Mouse (Mus musculus): Measurements from ENCODE around the gene Ehbp1l1.
"Not testable (repeated sequence)": the region's sequence is repeated elsewhere in the genome, so short reads cannot be mapped to it uniquely, and the experiment has no call there.

The Ehbp1l1 gene

GRCm38 (mm10) chr19:5704801-5705571 lies 21.1 kb downstream of the Ehbp1l1 start:
- DNase-seq (ENCODE audit: low spot score) = no peak

- no peak for DNase-seq (ENCODE audit: low spot score)
Measured at GRCm38 (mm10) chr19:5704163-5704800, 21.8 kb downstream of the Ehbp1l1 start, which contains the start of gene Kcnk7. Gene Kcnk7, plus strand, starts transcription at chr19:5704367.

GRCm38 (mm10) chr19:5695849-5696462 lies 30.2 kb downstream of the Ehbp1l1 start:
- no peak for DNase-seq (ENCODE audit: low spot score)

DNA sequence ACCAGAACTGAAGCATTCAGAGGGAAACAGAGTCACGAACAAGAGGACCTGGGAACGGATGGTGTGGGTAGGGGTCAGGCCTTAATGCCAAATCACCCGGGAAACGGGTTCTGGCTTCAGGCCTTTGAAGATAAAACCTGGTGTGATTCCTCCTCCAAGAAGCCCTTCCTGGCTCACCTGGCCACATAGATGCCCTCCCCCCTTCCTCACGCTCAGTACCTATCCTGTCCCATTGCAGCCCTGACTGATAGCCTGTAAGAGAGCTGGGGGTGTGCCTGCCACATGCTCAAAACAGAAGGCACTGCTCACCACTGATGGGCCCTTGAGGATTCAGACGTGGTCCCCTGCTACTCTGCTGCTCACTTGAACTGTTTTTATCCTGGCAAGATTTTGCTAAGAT lies 32.3 kb downstream of the Ehbp1l1 start:
- DNase-seq (ENCODE audit: low spot score) = no peak

DNA sequence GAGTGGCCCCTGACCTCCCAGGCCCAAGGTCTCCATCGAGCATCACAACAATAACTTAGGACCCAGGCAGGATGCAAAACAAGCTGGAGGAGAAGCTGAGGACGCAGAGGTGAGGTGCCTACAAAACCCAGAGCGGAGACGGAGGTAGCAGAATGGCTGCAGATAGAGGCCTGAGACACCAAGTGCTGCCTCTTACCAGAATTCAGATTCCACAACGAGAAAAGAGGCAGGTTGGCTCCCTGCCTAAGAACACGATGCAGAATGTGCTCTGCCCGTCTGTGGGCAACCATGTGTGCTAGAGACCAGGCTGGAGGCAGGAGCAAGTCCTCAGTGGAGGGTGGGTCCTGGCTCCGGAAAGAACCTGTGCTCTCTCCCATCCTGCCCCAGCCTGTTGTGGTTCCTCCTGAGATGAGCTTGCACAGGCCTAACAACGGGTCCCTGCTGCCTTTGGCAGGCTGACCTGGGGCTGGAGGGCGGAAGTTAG lies 33.2 kb downstream of the Ehbp1l1 start:
- no peak for DNase-seq (ENCODE audit: low spot score)

GRCm38 (mm10) chr19:5692086-5692912 lies 33.8 kb downstream of the Ehbp1l1 start:
- DNase-seq (ENCODE audit: low spot score) = no peak

DNA sequence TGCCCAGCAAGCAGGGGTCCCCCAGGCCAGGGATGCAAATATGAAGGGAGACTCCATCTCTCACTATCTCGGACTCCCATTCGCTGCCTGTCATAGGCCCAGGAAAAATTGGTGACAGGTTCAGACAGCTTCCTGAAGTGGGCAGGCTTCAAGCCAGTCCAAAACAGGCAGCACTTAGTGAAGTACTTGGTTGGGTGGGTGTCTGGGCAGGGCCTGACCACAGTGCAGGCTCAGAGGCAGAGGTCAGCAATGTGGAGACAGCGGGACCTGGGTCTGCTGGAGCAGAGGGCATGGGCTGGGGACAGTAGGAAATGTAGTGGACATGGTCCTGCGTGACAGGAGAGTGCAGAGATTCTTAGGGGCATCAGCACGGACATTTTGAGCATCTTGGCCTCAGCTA lies 34.5 kb downstream of the Ehbp1l1 start:
- no peak for DNase-seq (ENCODE audit: low spot score)

GRCm38 (mm10) chr19:5690343-5690735 lies 35.8 kb downstream of the Ehbp1l1 start:
- no peak for DNase-seq (ENCODE audit: low spot score)

DNA sequence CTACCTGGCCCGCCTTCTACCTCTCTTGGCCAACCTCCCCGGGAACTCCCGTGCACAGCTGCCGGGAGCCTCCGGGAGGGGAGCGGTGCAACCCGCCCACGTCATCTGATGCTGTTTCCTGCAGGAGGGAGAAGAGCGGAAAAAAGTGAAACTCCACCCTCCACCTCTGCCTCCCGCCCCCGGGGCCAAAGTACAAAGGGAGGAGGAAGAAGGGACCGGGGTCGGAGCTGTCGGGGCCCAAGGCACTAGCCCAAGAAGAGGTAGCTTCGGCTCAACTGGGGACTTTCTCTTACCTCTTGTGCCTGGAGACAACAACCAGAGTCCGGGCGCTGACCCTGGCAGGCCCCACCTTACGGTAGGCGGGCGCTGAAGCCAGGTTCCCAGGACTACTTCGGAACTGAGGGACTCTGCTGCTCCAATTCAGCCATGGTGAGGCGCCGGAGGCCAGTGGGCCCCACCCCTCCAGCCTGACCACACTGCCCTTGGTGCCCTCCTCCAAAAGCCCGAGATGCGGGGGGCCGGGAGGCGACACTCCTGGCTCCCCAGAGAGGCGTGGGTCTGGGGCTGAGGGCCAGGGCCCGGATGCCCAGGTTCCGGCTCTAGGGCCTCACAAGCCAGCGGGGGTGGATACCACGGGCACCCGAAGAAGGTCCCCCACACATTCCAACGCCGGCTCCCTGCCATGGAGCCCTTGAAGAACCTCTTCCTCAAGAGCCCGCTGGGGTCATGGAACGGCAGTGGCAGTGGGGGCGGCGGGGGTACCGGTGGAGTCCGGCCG lies 36.4 kb downstream of the Ehbp1l1 start:
- DNase-seq (ENCODE audit: low spot score) = peak; percentile 39

- peak; percentile 17 for DNase-seq (ENCODE audit: low spot score)
Measured at GRCm38 (mm10) chr19:5689088-5689428, 37.1 kb downstream of the Ehbp1l1 start.

GRCm38 (mm10) chr19:5688200-5689087 lies 37.7 kb downstream of the Ehbp1l1 start, which contains the start of the genes Map3k11 and Pcnx3:
Gene Map3k11, plus strand, starts transcription at chr19:5688742.
Gene Pcnx3, minus strand, starts transcription at chr19:5688908.
- DNase-seq (ENCODE audit: low spot score) = peak; percentile 93

GRCm38 (mm10) chr19:5687738-5688137 lies 38.4 kb downstream of the Ehbp1l1 start:
- no peak for DNase-seq (ENCODE audit: low spot score)

DNA sequence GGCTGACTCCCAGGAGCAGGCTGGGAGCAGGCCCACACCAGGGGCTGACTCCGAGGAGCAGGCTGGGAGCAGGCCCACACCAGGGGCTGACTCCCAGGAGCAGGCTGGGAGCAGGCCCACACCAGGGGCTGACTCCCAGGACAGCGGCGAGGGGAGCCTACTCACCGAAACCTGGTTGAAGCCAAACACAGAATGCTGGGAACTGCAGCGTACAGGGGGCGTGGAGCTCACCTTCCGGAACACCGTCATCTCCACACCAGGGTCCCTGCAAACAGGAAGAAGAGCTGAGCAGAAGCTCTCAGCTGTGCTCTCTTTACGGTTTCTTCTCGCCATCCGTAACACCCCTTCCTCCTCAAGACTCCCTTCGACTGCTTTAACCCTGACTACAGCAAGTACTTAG lies 39.2 kb downstream of the Ehbp1l1 start:
- DNase-seq (ENCODE audit: low spot score) = not testable (repeated sequence)

DNA sequence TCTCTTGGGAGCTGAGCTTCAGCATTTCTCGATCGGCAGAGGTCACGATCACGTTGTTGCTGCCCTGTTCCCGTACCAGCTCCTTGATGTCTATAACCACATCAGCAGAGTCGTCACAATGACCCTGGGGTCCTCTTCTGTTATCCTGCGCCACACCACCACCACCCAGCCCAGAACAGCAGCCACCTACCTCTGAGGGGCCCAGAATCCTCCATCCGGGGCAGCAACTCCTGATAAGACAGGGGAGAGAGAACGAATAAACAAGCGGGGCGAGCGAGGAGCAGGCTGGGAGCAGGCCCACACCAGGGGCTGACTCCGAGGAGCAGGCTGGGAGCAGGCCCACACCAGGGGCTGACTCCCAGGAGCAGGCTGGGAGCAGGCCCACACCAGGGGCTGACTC lies 39.7 kb downstream of the Ehbp1l1 start:
- DNase-seq (ENCODE audit: low spot score) = no peak

GRCm38 (mm10) chr19:5685861-5686260 lies 40.3 kb downstream of the Ehbp1l1 start:
- no peak for DNase-seq (ENCODE audit: low spot score)

DNA sequence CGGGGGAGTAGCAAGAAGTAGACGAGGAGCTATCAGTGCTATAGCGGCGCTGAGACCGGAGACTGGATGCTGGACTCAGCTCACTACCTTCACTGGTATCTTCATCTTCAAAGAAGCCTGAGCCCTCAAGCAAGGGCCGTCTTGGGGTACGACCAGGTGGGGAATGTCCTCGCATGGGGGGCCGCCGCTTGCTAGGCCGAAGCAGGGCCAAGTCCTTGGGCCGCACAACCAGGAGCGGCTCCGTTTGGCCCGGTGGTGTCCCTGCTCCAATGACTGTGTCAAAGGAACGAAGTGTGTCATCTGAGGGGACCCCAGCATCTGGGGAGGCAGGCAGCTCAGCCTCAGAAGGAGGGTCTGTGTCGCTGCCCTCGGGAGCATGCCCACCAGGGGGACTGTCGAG lies 40.7 kb downstream of the Ehbp1l1 start:
- no peak for DNase-seq (ENCODE audit: low spot score)

- DNase-seq (ENCODE audit: low spot score) = no peak
Measured at GRCm38 (mm10) chr19:5684985-5685384, 41.1 kb downstream of the Ehbp1l1 start.

DNA sequence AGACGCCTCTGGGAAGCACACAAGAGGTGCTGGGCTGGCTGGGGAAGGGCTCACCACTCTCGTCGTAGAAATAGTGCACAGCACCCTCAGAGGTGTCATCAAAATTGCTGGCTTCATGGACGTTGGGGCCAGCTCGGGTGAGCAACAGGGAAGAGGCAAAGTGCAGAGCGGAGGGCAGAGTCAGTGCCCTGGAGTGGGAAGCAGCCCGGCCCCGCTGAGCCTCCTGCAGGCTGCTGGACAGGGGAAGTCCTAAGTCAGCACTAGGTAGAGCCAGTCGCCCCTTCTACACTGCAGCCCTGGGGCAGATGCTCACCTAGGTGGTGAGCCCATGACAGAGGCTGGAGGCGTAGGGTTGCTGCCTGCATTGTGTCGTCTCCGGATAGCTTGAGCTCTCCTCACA lies 41.9 kb downstream of the Ehbp1l1 start:
- no peak for DNase-seq (ENCODE audit: low spot score)

DNA sequence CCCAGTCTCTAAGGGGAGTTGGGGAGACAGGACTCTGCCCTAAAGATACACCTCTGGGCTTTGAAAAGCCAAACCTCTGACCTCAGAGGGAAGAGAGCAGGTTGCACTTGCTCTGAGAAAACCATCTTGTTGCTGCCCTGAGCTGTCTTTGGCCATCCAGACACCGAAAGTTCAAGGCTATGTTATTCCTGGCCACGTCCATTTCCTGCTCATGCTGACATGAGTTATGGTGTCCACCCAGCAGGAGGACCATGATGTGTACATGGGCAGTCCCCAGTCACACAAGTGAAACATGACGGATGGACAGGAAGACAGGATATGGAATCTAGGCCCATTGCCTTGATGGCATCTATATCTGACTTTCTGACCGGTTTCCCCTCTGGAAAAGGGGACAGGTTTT lies 45.7 kb downstream of the Ehbp1l1 start:
- DNase-seq (ENCODE audit: low spot score) = no peak

DNA sequence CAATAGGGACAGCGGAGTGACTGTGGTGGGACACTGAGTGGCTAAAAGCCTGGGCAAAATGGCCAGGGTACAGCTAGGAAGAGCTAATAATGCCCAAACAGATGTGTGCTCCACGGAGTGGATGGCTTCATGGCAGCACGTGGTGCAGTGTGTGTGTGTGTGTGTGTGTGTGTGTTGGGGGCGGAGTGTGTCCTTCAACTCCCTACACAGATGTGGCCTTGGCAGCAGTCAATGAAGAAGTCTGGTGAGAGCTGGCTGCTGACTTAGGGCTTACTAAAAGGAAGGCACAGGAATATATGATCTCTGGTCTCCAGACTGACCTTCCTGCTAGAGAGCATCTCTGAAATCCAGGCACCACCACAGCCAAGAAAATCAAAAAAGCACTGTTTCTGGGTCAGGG lies 57.7 kb downstream of the Ehbp1l1 start:
- DNase-seq (ENCODE audit: low spot score) = no peak
